Mouse (Mus musculus): Measurements from ENCODE around the gene Ndufa6.

DNA sequence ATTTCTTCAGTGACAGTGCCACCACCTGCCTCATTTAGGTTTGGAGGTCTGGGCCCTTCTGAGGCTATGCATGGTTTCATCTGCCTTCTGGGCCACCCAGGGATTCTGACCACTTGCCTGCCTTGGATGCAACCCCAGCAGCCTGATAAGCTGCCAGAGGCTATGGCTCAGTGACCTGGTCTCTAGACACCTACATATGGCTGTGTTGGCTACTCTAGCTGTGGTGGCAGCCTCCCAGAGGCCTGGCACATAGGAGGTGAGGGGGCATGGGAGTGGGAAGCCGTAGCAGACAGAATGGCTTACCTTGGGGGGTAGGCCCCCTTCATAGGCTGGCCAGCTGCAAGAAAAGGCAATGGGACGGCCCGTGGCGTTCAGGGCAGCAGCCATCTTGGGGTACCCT is 18.9 kb downstream of the Ndufa6 start:
- TF ChIP-seq NRF1 (IDR thresholded peaks at IDR 0.05; ENCODE audit: insufficient read depth, low read depth, low read length, poor library complexity, severe bottlenecking) (no peak), EP300 (IDR thresholded peaks at IDR 0.05; ENCODE audit: low read depth in 1 of 2, low read length in 2 of 2) (no peak), GABPA (IDR thresholded peaks at IDR 0.05; ENCODE audit: low read depth, low read length) (no peak), POLR2AphosphoS2 (IDR thresholded peaks at IDR 0.05; ENCODE audit: low read length) (no peak), JUND (IDR thresholded peaks at IDR 0.05; ENCODE audit: low read depth, low read length) (no peak)
